Mouse (Mus musculus): Measurements from ENCODE around the gene Sf3a3.
A peak's percentile ranks its signal among the peaks of the same experiment; 100 is the strongest.

The Sf3a3 gene

DNA sequence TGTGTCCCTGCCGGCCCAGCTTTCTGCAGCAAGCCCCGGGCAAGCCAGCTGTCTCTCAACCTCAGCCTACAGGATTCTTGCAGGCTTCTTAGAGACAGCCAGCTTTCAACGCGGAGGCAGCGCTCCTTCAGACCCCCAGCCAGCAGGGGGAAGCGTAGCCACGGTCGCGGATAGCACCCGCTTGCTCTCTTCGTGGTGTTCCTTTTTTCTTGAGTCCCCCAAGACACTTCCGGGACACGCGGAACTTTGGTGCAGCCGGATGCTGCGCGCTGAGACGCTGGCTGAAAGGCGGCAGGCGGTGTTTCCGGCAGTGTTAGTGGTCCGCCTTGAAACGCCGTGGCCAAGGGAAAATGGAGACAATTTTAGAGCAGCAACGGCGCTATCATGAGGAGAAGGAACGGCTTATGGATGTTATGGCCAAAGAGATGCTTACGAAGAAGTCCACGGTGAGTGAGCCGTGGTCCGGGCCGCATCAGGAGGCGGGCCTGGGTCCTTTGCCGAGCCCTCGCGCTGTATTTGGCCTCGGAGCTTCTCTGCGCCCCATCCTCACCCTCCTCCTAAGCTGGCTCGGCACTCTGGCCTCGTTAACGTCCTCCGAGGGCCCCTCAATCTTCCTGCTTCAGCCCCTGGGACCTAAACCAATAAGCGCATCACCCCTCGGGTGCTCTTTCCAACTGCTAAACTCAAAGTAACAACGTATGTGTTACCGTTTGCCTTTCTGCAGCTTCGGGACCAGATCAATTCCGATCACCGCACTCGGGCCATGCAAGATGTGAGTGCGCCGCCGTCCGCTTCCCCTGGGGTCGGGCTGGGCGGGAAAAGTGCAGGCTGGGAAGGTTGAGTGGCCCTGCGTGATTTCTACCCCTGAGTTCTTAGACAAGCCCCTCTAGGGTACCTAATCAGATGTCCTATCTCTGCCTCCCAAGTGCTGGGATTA lies at the start of gene Sf3a3:
Gene Sf3a3, plus strand, starts transcription at position 232 of the 937 bp plus-strand sequence.
- DNase-seq (ENCODE audit: low read depth, low spot score), result peak; percentile 99

DNA sequence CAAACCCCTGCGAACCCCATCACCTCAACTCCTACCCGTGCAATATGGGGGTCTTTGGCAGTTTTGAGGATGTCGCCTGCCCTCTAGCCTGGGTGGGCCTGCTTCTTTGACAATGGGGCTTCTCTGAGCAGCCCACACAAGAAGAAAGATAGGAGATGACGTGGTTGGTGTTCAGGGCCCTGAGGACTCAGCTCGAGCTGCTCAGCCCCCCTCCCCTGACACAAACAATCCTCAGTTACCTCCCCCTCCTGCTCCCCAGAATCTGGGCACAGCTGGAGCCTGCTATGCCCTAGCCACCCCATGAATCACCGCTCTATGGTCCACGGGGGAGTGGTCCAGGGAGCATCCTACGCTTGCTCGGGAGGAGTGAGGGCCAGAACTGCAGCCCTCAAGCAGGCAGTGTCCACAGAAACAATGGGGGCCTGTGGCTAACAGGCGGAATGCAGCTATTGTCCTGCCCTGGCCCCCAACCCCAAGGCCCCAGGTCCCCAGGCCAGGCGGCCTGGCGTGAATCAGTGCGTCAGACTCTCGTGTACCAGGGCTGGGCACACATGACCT lies 47.0 kb upstream of the Sf3a3 start:
- DNase-seq (ENCODE audit: low read depth, low spot score), result peak; percentile 88

DNA sequence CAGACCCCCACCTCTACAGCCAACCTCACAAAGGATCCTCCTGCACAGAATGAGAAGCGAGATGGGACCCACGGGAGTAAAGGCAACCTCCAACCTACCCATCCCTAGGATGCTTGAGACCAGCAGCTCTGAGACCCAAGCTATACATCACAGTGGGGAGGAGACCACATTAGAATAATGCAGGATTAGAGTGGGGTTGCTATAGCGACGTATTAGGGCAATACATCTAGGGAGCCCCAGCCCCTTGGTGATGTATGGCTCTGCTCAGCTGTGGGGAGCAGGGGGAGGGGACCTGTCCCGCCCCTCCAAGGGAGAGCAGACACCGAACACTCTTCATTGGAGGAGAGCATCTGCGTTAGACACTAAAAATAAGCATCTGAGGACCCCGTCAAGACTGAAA lies 46.5 kb upstream of the Sf3a3 start:
- no peak for DNase-seq (ENCODE audit: low read depth, low spot score)

DNA sequence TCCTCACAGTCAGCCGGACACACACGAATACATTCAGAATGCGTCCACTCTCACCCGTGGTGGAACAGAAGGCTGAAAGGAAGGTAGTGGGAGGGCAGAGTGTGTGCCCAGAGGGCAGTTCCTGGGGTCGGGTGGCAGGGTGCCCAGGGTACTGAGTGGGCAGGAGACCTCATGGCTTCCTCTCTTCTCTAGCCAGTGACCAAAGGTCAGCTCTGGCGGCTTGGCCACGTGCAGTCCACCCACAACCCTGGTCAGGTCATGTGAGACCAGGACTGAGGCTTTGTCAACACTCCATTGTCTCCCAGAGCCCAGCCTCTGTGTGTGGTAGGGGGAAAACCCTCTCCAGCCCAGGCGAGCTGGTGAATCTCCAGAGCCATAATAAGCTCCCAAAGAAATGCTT lies 44.3 kb upstream of the Sf3a3 start:
- DNase-seq (ENCODE audit: low read depth, low spot score), result peak; percentile 69

DNA sequence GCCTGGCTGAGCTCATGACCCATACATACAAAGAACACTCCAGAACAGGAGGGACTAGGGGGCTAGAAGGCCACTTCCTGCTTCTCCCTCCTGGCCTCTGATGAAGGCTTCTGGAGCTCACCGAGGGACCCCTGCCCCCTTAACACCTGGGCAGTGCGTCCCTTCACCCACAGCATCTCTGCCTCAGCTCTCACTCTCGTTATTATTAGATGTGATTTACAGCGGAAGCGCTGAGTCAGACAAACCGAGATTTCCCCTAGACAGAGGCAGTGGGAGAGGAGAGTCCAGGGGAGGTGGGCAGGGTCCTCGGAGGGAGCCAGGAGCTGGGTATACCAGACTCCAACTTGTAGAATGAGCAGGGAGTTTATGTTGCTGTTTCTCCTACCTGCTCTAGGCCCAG lies 43.0 kb upstream of the Sf3a3 start:
- no peak for DNase-seq (ENCODE audit: low read depth, low spot score)

GRCm38 (mm10) chr4:124672347-124673320 lies 41.9 kb upstream of the Sf3a3 start:
- peak; percentile 81 for DNase-seq (ENCODE audit: low read depth, low spot score)

GRCm38 (mm10) chr4:124674334-124675032 lies 40.1 kb upstream of the Sf3a3 start:
- no peak for DNase-seq (ENCODE audit: low read depth, low spot score)

GRCm38 (mm10) chr4:124675037-124675436 lies 39.5 kb upstream of the Sf3a3 start:
- DNase-seq (ENCODE audit: low read depth, low spot score), result peak; percentile 87

GRCm38 (mm10) chr4:124675958-124676357 lies 38.6 kb upstream of the Sf3a3 start:
- no peak for DNase-seq (ENCODE audit: low read depth, low spot score)

GRCm38 (mm10) chr4:124682270-124682669 lies 32.3 kb upstream of the Sf3a3 start:
- DNase-seq (ENCODE audit: low read depth, low spot score), result peak; percentile 58

DNA sequence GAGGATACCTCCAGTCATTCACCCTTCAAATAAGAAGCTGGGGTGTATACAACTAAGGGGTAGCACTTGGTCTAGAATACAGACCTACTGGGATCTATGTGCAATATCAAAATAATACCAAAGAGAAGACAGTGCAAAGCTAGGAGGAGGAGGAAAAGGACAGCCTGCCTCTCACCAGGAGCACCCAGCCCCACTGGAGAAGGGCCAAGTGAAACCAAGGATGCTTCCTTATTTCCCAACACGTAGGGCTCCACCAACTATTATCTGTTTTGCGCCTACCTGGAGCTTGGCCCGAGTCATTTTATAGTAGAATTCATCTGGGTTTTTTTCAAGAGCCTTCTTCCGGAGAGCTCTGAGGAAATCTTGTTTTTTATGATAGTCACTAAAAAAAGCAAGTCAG lies 31.1 kb upstream of the Sf3a3 start:
- DNase-seq (ENCODE audit: low read depth, low spot score), result peak; percentile 39

- no peak for DNase-seq (ENCODE audit: low read depth, low spot score)
Observed at GRCm38 (mm10) chr4:124685004-124685403, 29.6 kb upstream of the Sf3a3 start.

DNA sequence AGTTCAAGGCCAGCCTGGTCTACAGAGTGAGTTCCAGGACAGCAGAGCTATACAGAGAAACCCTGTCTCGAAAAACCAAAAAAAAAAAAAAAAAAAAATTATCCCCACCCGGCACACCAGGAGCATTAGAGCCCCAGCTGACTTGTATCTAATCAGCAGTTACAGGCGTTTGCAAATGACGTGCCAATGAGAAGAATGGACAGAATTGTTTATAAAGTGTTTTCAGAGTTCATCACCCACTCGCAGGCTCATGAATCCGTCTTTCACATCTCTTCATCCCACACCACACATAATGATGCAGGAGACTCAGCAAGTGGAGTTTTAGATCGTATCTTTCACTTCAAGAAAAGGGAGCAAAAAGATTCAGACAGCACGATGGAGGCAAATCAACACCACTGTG lies 29.1 kb upstream of the Sf3a3 start:
- DNase-seq (ENCODE audit: low read depth, low spot score), result no peak

GRCm38 (mm10) chr4:124685897-124686402 lies 28.6 kb upstream of the Sf3a3 start:
- DNase-seq (ENCODE audit: low read depth, low spot score), result no peak

DNA sequence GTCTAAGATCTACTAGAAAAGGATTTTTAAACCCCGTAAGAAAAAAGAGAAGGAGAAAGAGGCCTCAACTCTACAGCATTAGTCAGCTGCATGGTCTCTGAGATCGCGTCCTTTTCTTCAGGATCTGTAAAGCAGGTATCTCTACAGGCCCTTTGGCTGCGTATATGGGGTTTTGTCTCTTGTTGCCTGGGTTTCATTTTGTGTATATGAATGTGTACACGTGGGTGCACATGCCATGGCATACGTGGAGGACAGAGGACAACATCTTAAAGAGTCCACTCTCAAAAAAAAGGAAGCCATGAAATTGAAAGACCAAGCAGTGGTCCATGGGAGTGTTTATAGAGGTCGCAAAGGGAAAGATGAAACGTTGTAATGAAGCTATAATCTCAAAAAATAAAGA lies 23.1 kb upstream of the Sf3a3 start:
- DNase-seq (ENCODE audit: low read depth, low spot score), result no peak

GRCm38 (mm10) chr4:124692416-124692861 lies 22.1 kb upstream of the Sf3a3 start:
- no peak for DNase-seq (ENCODE audit: low read depth, low spot score)

DNA sequence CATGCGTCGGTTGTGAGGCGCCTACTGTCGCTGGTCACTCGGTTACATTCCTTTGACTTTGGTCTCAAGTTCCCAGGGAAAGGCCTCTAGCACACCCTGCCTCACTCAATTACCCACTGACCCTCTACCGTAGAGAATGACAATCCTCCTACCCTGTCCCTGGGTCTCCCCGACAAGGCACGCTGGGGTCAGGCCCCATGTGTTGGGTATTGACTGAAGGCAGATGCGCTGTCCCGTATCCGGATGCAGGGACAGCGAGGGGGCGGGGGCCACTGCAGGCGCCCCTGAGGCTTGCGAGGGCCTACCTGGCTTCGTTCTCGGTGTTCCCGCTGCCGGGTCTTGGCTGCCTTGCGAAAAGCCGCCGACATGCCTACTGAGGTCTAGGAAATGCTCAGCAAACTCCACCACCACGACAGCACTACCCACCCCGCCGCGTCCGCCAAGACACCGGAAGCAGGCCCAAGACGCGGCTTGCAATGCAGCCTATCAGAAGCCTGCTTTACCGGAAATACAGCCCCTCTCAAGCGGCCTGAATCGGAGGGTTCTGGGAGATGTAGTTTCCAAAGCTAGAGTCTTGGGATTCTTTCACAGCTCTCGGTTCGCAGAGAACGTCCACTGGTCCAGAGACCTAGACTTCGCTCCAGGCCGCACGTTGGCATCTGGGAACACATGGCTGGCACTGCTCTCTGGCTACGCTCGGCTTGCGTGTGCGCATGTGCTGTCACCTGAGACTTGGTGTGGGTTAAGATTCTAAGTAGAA lies 21.3 kb upstream of the Sf3a3 start, which contains the start of gene Utp11:
Gene Utp11, minus strand, starts transcription at position 466 of the 760 bp plus-strand sequence.
- DNase-seq (ENCODE audit: low read depth, low spot score), result peak; percentile 96

DNA sequence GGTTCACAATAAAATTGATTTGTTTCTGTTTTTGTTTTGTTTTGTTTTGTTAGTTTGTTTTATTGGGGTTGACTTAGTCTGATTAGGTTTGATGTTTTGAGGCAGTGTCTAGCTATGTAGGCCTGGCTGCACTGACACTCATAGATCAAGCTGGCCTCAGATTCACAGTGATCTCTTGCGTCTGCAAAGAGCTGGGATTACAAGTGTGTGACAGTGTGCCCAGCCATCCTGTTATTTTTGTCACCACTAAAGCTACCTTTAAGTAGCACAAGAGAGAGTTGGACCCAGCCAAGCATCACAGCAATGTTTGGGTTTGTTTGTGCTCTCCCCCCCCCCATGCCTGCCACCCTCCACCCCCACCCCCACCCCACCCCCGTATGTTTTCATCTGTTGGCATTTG lies 20.0 kb upstream of the Sf3a3 start:
- no peak for DNase-seq (ENCODE audit: low read depth, low spot score)

- DNase-seq (ENCODE audit: low read depth, low spot score), result no peak
Observed at GRCm38 (mm10) chr4:124695786-124696516, 18.6 kb upstream of the Sf3a3 start.

Measured in brain, adult 2 months (tissue).